Mouse (Mus musculus) heart, postnatal 0 days (tissue): ENCODE measurements around the gene Vars2.

ENCODE experiments used
- CTCF ChIP-seq: IDR thresholded peaks from 2 replicates; pipeline ENCODE4 v1.5.1; 2016; ENCODE audit warnings: antibody characterized with exemption, control low read depth, low read depth
- EP300 ChIP-seq: IDR thresholded peaks from 2 replicates; pipeline ENCODE4 v1.6.1; 2016; ENCODE audit warnings: antibody characterized with exemption, low read depth

GRCm38 (mm10) chr17:35695289-35695688, 27.9 kb upstream of the Vars2 start:
- no peak for TF ChIP-seq EP300
- peak; percentile 52 for TF ChIP-seq CTCF
